Mouse (Mus musculus): Measurements from ENCODE around the gene Prkg1. TPM values are rescaled to one million over a fixed set of nuclear protein-coding genes. Genes with fewer than 3 reads are reported as not detected.
A peak's percentile ranks its signal among the peaks of the same experiment; 100 is the strongest.

Prkg1 gene
- polyA plus RNA-seq, 1 experiment from 2014 or later, result 10.0 TPM

DNA sequence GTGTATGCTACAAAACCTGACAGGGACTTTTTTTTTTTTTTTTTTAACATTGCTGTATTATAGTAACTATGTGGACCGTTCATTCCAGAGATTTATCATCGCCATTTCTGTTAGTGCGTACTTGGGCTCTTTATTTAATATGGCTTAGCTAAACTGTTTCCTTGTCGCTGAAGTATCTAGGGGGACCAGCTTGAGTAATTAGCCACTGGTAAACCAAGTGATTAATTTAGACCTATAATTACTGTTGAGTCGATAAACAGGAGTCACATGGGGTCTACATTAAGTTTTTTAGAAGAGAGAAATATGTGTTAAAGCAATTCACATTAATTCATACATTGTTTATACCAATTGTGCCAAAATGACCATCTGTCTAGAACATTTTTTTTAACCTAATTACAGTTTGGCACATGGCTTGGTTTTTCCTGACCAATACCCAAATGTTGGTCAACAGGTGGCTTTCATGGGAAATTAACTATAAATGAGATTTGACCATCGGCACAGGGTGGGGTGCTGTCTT lies 605.8 kb downstream of the Prkg1 start:
- Histone ChIP-seq H3K36me3 (no peaks in the 10 kb centered on the region), H3K9me3 (no peaks in the 10 kb centered on the region), H3K9ac (no peak overlapping the region), H3K27me3 (replicated peaks) (no peaks in the 10 kb centered on the region), H3K27ac (no peak overlapping the region), H3K4me3 (replicated peaks) (no peak overlapping the region), H3K4me1 (no peaks in the 10 kb centered on the region), H3K4me2 (no peak overlapping the region)
- WGBS, result 65% methylated on average over 6 of the region's 6 CpGs
- ATAC-seq (ENCODE audit: insufficient read depth, low FRiP score, low read depth), result no peak

DNA sequence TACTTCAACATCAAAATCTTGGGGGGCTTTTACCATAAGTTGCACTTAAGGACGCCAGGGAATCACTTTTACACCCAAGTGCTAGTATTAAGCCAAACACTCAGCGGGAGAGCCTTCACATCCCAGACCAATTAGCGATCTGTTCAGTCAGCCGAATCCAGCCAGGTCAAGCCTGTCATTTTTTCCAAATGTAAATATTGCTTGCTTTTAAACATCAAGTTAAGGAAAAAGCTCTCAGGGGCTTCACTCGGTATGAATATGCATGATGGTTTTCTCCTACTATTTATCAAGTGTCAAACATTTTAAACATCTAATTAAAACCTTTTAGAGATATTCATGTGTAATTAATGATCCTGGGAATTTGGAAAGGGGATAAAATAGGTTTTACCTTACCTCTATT lies 611.4 kb downstream of the Prkg1 start:
- no peaks in the 10 kb centered on the region for H3K9me3 ChIP-seq
- H3K9ac ChIP-seq, result no peak overlapping the region
- H3K4me2 ChIP-seq, result no peak overlapping the region
- H3K4me3 ChIP-seq (replicated peaks), result no peak overlapping the region
- WGBS, result 36% methylated on average over 5 of the region's 5 CpGs
- H3K27ac ChIP-seq, result no peak overlapping the region
- no peak for ATAC-seq (ENCODE audit: insufficient read depth, low FRiP score, low read depth)
- H3K27me3 ChIP-seq (replicated peaks), result no peaks in the 10 kb centered on the region
- no peaks in the 10 kb centered on the region for H3K4me1 ChIP-seq
- no peaks in the 10 kb centered on the region for H3K36me3 ChIP-seq

DNA sequence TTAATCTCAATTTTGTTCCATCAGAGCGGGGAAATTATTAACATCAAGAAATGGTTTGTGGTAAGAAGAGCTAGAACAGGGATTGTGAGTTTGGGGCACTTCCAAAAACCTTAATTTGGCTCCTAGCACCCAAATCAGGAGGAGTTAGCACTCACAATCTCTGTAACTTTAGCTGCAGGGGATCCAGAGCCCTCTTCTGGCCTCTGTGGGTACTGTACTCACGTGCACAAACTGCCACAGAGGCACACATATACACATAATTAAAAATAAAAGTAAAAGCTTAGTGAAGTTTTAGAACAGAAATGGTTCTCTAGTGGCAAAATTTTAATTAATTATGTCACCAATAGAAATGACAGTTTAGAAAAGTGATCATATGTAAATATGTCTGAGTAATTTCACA lies 614.9 kb downstream of the Prkg1 start:
- Histone ChIP-seq H3K4me1 (no peaks in the 10 kb centered on the region), H3K27me3 (replicated peaks) (no peaks in the 10 kb centered on the region), H3K36me3 (no peaks in the 10 kb centered on the region), H3K4me2 (no peak overlapping the region), H3K4me3 (replicated peaks) (no peak overlapping the region), H3K27ac (no peak overlapping the region), H3K9ac (no peak overlapping the region), H3K9me3 (no peaks in the 10 kb centered on the region)
- WGBS, result 94% methylated on average over 2 of the region's 2 CpGs
- ATAC-seq (ENCODE audit: insufficient read depth, low FRiP score, low read depth), result no peak

DNA sequence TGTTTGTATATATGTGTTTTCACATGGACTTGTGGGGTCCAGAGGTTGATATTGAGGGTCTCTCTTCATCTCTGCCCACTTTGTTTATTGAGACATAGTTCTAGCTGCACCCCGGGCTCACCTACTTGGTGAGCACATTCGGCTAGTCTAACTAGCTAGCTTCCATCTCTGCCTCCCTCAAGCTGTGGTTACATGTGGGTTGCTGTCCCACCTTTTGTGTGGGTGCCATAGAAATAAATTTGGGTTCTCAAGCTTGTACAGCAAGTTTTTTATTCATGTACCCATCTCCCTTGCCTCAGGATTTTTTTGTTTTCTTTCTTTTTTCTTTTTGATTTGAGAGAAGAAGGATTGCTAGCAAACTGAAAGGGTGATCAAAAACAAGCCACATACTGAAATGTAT lies 617.4 kb downstream of the Prkg1 start:
- WGBS, result 87% methylated on average over 2 of the region's 2 CpGs

DNA sequence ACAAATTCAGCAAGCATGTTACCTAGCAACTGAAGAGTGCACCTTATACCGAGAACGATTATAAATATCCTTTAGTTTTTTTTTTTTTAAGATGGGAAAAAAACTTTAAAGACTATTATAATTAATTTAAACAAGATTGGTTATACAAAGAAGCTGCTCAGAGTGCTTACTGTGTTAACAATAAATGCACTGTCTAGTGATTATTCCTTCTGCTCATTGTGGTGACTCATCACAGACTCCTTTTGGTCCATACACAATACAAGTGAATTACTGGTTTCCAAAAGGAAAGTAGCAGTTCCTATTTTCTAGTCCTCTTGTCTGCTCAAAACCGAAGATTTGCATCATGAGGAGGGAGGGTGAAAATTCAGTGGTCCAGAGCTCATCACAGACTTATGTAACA lies 618.7 kb downstream of the Prkg1 start:
- no peak overlapping the region for H3K4me2 ChIP-seq
- WGBS, result 58% methylated on average over 3 of the region's 3 CpGs
- H3K9me3 ChIP-seq, result no peaks in the 10 kb centered on the region

More for the DNA sequence above, 617.4 kb downstream of the Prkg1 start:
- no peak for ATAC-seq (ENCODE audit: insufficient read depth, low FRiP score, low read depth)
- no peak overlapping the region for H3K27ac ChIP-seq
- no peak overlapping the region for H3K4me2 ChIP-seq
- H3K4me3 ChIP-seq (replicated peaks), result no peak overlapping the region
- no peaks in the 10 kb centered on the region for H3K9me3 ChIP-seq
- H3K9ac ChIP-seq, result no peak overlapping the region
- no peaks in the 10 kb centered on the region for H3K27me3 ChIP-seq (replicated peaks)
- no peaks in the 10 kb centered on the region for H3K4me1 ChIP-seq
- H3K36me3 ChIP-seq, result no peaks in the 10 kb centered on the region

DNA sequence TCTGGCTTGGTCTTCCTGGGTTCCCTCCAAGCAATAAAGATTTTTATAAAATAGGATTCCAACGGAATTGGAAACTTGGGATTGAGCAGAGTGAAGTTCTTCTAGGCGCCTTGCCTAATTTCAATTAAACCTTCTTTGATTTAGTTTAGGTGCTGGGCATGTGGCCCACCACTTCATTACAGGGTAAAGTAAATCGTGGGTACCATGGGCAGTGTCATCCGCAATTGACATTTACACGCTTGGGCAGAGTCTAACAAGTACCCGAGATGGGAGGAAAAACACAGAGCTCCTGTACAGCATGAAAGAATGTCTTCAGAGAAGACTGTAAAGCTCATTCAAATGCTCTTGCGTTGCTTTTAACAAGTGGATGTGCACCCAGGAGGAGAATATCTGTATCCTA lies 622.9 kb downstream of the Prkg1 start:
- no peak overlapping the region for H3K27ac ChIP-seq
- no peak overlapping the region for H3K4me3 ChIP-seq (replicated peaks)
- no peaks in the 10 kb centered on the region for H3K27me3 ChIP-seq (replicated peaks)
- no peaks in the 10 kb centered on the region for H3K36me3 ChIP-seq
- no peak overlapping the region for H3K4me2 ChIP-seq
- ATAC-seq (ENCODE audit: insufficient read depth, low FRiP score, low read depth), result no peak
- H3K9ac ChIP-seq, result no peak overlapping the region
- no peaks in the 10 kb centered on the region for H3K4me1 ChIP-seq
- WGBS, result 82% methylated on average over 7 of the region's 7 CpGs
- H3K9me3 ChIP-seq, result no peaks in the 10 kb centered on the region

More for the DNA sequence above, 618.7 kb downstream of the Prkg1 start:
- no peaks in the 10 kb centered on the region for H3K36me3 ChIP-seq
- no peak overlapping the region for H3K9ac ChIP-seq
- H3K4me3 ChIP-seq (replicated peaks), result no peak overlapping the region
- ATAC-seq (ENCODE audit: insufficient read depth, low FRiP score, low read depth), result no peak
- H3K4me1 ChIP-seq, result no peaks in the 10 kb centered on the region
- no peak overlapping the region for H3K27ac ChIP-seq
- no peaks in the 10 kb centered on the region for H3K27me3 ChIP-seq (replicated peaks)

DNA sequence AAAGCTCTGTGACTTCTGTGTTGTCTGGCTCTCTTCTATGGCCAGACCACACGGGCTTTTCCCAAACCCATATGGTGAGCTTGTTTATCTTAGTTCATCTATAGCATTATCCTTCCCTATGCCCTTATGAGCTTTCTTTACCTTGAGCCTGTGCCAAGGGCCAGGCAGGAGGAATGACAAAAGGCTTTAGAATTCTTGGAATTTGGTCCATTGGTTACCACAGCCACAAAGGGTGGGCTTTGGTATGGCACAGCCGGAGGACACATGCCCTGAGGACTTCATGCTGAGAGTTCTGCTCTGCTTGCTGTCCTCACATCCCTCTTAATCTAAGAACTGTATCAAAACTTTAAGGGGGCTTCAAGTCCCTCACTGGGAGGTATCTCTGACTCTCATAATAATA lies 628.5 kb downstream of the Prkg1 start:
- Histone ChIP-seq H3K4me1 (no peaks in the 10 kb centered on the region), H3K9ac (no peak overlapping the region), H3K4me2 (no peak overlapping the region), H3K36me3 (no peaks in the 10 kb centered on the region), H3K4me3 (replicated peaks) (no peak overlapping the region), H3K9me3 (no peaks in the 10 kb centered on the region), H3K27me3 (replicated peaks) (no peaks in the 10 kb centered on the region), H3K27ac (no peak overlapping the region)
- 19% methylated on average over 2 of the region's 2 CpGs for WGBS
- ATAC-seq (ENCODE audit: insufficient read depth, low FRiP score, low read depth), result no peak

DNA sequence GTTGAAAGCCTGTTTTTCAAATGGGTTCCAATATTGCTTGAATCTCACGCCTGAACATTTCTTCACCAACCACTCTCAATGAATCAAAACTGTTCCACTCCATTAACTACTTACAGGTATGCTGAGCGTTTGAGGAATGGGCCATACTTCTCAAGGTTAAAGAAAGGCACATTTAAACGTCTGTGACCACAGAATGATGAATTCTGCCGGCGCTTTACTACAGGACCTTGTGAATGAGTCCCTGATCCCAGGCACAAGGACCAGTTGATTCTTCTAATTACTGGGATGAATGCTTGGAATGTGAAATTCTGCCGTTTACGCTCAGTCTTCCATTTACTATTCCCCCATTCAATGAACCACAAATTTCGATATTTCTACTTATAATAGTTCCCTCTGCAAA lies 632.2 kb downstream of the Prkg1 start:
- H3K4me1 ChIP-seq, result no peaks in the 10 kb centered on the region
- no peaks in the 10 kb centered on the region for H3K27me3 ChIP-seq (replicated peaks)
- no peak overlapping the region for H3K4me2 ChIP-seq
- ATAC-seq (ENCODE audit: insufficient read depth, low FRiP score, low read depth), result no peak
- no peak overlapping the region for H3K27ac ChIP-seq
- H3K9ac ChIP-seq, result no peak overlapping the region
- no peaks in the 10 kb centered on the region for H3K9me3 ChIP-seq
- no peak overlapping the region for H3K4me3 ChIP-seq (replicated peaks)
- H3K36me3 ChIP-seq, result no peaks in the 10 kb centered on the region
- WGBS, result 74% methylated on average over 8 of the region's 8 CpGs

DNA sequence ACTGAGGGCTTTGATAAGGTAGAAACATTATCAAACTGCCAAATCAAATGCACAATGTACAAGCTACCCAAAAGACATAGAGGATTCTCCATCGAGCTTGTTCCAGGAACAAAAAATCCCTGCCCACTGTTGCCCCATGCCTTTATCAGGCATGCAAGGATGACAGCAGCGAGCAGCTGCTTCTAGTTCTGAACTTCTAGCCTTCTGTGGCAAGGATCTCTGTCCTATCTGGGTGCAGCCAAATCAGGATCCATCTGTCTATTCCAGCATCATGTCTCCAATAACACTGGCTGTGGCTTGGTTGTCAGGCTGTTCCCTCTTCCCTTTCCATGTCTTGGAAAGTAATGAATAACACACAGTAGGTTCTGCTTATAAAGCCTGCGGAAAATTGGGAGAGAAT lies 640.2 kb downstream of the Prkg1 start:
- Histone ChIP-seq H3K27ac (no peak overlapping the region), H3K36me3 (no peaks in the 10 kb centered on the region), H3K27me3 (replicated peaks) (no peaks in the 10 kb centered on the region), H3K4me2 (no peak overlapping the region), H3K9ac (no peak overlapping the region), H3K9me3 (no peaks in the 10 kb centered on the region), H3K4me1 (no peaks in the 10 kb centered on the region), H3K4me3 (replicated peaks) (no peak overlapping the region)
- no peak for ATAC-seq (ENCODE audit: insufficient read depth, low FRiP score, low read depth)
- 86% methylated on average over 3 of the region's 3 CpGs for WGBS

DNA sequence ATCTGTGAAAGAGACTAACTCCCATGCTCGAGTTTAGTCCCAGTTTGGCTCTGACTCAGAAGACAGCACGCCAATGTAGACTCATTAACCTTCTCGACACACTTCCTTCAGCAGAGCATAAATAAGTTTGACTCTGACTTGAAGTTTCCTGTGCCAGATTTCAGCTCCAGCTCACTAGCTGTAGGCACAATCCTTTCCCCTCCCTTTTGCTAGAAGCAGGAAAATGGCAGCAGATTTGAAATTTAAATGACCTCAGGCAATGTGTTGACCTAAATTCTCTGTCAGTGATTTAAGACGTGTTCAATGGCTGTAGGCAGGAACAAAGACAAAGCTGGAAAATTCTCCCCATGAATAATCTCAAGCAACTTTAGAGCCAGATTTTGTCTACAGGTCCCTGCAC lies 650.1 kb downstream of the Prkg1 start:
- ATAC-seq (ENCODE audit: insufficient read depth, low FRiP score, low read depth), result no peak

DNA sequence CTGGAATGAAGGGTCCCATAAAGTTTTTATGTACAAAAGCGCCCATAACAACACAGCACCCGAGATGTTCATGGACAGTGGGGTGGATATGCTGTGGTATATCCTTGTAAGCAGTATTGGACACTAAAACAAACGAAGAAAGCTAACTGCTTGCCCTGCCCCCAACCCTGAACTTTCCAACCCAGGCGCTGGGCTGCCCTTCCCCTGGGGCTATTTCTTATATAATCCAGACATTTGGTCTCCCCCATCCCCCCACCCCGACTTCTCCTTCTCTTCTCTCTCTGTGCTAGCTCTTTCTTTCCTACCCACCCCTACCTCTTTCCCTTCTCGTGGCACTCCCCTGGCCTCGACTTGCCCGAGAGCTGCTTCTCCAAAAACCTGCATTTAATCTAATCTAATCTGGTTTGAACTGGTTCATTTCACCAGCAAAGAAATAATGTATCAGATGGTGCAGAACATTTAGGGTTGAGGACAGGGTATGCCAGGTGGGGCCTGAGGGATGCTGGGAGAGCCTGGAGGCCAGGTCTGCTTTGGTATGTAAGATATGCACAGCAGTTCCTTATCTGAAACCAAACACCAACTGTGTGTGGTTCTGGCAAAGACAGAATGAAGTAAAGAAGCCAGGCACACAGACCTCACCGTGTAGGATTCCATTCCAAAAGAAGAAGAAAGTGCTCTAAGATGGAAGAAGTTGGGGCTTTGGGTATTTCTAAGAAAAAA lies 657.8 kb downstream of the Prkg1 start:
- Histone ChIP-seq H3K9me3 (no peaks in the 10 kb centered on the region), H3K9ac (no peak overlapping the region), H3K36me3 (no peaks in the 10 kb centered on the region), H3K27ac (no peak overlapping the region), H3K4me2 (no peak overlapping the region), H3K4me3 (replicated peaks) (no peak overlapping the region), H3K27me3 (replicated peaks) (no peaks in the 10 kb centered on the region), H3K4me1 (no peaks in the 10 kb centered on the region)
- peak; percentile 60; the same call in 1 of the 2 replicates for ATAC-seq (ENCODE audit: insufficient read depth, low FRiP score, low read depth)
- WGBS, result 35% methylated on average over 9 of the region's 9 CpGs

More for the DNA sequence above, 650.1 kb downstream of the Prkg1 start:
- WGBS, result 43% methylated on average over 4 of the region's 4 CpGs
- Histone ChIP-seq H3K9me3 (no peaks in the 10 kb centered on the region), H3K27ac (no peak overlapping the region), H3K9ac (no peak overlapping the region), H3K36me3 (no peaks in the 10 kb centered on the region), H3K27me3 (replicated peaks) (no peaks in the 10 kb centered on the region), H3K4me1 (no peaks in the 10 kb centered on the region), H3K4me3 (replicated peaks) (no peak overlapping the region), H3K4me2 (no peak overlapping the region)

DNA sequence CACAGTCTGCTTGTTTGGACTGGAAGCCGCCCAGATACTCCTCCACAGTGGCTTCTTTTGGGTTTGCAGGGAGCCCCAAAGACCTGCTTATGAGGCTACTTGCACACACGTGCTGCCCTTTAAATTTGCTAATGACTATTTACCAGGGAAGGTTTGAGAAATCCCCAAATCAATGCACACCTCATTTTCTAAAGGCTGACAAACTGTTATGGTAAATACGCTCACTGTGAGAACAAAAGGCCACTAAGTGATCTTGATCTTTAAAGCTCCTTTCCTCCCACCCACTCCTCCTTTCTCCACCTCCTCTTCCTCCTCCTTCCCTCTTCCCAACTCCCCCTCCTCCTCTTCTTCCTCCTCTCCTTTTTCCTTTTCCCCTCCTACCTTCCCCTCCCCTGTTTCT lies 658.8 kb downstream of the Prkg1 start:
- ATAC-seq (ENCODE audit: insufficient read depth, low FRiP score, low read depth), result no peak
- Histone ChIP-seq H3K9me3 (no peaks in the 10 kb centered on the region), H3K9ac (no peak overlapping the region), H3K4me1 (no peaks in the 10 kb centered on the region), H3K4me2 (no peak overlapping the region), H3K27me3 (replicated peaks) (no peaks in the 10 kb centered on the region), H3K36me3 (no peaks in the 10 kb centered on the region), H3K27ac (no peak overlapping the region), H3K4me3 (replicated peaks) (no peak overlapping the region)
- WGBS, result 46% methylated on average over 3 of the region's 3 CpGs

DNA sequence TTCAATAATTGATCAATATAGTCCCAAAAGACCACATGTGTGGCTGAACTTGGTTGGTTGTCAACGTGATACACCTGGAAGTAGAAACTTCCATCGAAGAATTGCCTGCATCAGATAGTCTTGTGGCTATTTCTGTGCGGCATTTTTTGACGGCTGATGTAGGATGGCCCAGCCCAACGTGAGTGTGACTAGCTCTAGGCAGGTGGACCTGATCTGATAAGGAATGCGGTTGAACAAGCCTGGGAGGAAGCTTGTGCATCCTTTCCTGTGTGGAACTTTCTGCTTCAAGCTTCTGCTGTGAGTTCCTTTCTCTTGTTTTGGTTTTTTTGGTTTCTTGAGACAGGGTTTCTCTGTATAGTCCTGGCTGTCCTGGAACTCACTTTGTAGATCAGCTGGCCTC lies 660.1 kb downstream of the Prkg1 start:
- Histone ChIP-seq H3K27ac (no peak overlapping the region), H3K4me2 (no peak overlapping the region), H3K9me3 (no peaks in the 10 kb centered on the region), H3K4me3 (replicated peaks) (no peak overlapping the region), H3K9ac (no peak overlapping the region), H3K27me3 (replicated peaks) (no peaks in the 10 kb centered on the region), H3K4me1 (no peaks in the 10 kb centered on the region), H3K36me3 (no peaks in the 10 kb centered on the region)
- ATAC-seq (ENCODE audit: insufficient read depth, low FRiP score, low read depth), result no peak
- WGBS, result 75% methylated on average over 6 of the region's 6 CpGs
